Mouse (Mus musculus) layer of hippocampus, postnatal 10 days (tissue): Measurements from ENCODE around the gene Casp9. TPM values are rescaled to one million over a fixed set of nuclear protein-coding genes. Genes with fewer than 3 reads are reported as not detected.

ENCODE experiments used
- DNase-seq, 2 experiments: peaks; one replicate each; pipeline ENCODE4 v3.0.0; 2021; ENCODE audit warnings: low spot score in 2 of 2
- total RNA-seq, 2 experiments: library from RNA; stranded (reverse); gene quantifications; 2 replicates each; pipeline ENCODE4 v1.2.3; 2021

Casp9 gene
- total RNA-seq, 2 experiments from 2014 or later = 21.7 to 22.7 TPM

DNA sequence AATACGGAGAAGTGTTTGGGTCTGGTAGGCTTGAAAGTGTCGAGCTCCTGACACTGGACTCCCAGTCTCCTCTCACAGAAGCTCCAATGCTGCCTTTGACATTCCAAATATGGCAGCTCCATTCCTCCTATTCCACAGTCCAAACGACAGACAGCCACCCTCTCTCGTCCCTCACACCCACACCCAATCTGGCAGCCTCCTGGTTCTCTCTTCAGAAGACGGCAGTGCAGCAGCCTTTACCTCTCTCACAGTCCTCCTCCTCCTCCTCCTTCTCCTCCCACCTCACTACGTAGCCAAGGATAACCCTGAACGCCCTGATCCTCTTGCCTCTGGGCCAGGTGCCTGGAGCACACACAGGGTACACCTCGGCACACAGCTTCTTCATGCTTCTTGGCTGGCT lies 13.6 kb upstream of the Casp9 start:
- DNase-seq = no peak

DNA sequence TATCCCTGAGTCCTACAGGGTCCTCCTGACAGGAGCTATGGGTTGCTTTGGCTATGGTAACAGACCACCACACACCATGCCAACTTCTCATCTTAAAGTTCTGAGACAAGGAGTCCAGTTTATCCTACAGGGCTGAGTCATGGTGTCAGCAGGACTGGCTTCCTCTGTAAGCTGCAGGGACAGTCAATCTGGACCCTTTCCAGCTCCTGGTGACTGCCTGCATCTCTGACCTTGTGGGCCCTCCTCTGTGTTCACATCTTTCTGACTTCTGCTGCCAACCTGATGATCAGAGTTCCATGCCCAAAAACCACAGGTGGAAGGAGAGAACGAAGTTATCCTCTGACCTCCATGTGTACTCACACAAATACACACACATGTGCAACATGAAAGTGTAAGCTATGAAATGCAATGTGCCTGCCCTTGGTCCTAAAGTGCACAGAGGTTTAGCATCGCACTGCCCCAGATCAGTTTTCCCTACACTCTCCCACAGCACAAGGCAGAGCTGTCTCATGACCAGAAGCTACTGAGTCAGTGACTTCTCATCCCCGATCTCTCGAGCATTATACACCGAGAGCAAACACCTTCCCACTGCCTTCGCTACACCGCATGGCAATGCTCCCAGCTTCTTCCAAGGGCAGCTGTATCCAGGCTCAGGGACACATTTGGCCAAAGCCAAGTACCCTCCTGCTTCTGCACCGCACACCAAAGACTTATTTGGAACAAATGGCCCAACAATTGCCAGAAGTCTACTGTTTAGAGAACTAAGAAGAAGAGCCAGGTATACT lies 12.0 kb upstream of the Casp9 start:
- DNase-seq = no peak

GRCm38 (mm10) chr4:141784835-141785234 lies 8.6 kb upstream of the Casp9 start:
- no peak for DNase-seq

DNA sequence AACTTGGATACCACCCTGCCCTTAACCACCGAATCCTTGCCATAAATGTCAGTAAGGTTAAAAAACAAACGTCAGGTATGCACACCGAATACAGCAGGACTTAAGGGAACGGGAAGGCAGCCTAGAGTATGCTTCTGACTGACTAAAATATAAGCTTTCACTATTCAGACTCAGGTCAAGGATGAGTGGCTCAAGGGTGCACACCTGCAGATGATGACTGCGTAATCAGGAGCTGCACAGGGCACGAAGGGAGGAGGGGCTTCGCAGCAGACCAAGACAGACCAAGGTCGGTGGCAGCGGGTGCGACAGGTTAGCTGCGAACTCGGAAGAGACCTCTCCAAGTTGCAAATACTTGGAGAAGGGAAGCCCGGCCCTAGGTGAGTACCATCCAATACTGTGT lies 7.3 kb upstream of the Casp9 start:
- no peak for DNase-seq

DNA sequence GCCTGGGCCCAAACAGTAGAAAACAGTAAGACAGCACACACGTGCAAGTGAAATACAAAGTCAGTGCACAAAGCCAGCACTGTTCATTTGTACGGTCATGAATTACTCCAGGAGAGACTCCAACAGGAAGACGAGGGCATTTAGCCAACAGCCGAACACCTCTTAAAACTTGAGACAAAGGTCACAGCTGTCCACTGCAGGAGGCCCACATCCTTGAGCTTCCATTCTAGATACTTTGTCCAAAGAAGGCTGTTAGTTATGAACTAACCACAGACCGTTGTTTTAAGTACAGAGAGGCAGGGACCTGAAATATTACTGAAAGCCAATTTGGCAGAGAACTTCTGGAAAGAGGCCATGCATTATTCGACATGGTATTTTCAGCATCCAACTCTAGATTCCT lies 6.4 kb upstream of the Casp9 start:
- DNase-seq = no peak

GRCm38 (mm10) chr4:141787462-141787861 lies 6.0 kb upstream of the Casp9 start:
- DNase-seq = no peak

DNA sequence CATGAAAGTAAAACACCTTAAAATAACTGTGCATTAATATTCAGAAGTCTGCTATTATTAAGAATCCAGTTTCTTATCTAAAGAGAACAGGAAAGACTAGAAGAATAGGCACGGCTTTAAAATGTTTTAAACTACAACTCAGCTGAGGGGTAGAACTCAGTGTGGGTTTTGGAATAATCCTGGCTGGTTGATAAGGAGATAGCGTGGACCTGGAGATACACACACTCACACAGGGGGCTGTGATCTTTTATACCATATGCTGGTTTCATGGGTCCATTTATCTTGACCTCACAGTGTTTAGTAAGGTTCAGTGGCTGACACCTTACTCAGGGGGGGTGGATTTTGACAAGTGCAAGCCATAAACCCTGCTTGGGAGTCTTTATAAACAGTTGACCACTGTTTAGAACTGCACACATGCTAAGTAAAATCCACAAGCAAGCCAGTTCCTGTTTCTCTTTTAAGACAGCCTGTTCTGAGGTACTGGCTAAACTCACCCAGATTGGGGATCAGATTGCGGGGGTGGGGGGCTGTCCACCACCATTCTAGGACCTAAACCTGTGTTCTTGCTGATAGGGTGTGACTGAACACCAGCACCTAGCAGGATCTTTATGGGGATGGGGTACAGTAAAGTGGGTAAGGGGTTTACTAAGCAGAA lies 3.7 kb upstream of the Casp9 start:
- no peak for DNase-seq

GRCm38 (mm10) chr4:141790524-141790990 lies 2.9 kb upstream of the Casp9 start, which contains the start of gene Dnajc16:
Dnajc16 (minus strand) TSS chr4:141790931.
- peak; percentile 95 for DNase-seq

- DNase-seq = no peak
These were observed 1.9 kb upstream of the Casp9 start for GRCm38 (mm10) chr4:141791486-141791885.

DNA sequence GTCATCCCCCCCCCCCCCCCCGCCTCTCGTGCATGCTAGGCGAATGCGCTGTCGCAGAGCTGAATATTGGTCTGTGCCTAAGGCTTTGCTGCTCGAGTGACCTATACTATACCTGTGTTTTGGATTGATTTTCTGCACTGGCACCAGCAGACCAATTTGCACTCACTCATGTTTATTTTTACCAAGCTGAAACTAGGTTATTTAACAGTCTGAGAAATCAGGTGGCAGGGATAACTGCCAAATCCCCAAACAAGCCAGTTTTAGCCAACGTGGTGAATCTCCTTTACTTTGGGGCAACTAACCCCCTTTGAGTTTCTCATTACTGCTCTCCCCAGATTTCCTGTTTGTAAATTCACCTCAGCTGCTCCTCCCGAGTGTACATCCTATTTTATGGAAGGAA lies 1.5 kb upstream of the Casp9 start:
- no peak for DNase-seq

GRCm38 (mm10) chr4:141792554-141793281 lies 694 bp upstream of the Casp9 start:
- no peak for DNase-seq

GRCm38 (mm10) chr4:141794152-141794535 lies 732 bp downstream of the Casp9 start:
- no peak for DNase-seq

GRCm38 (mm10) chr4:141796356-141796755 lies 2.9 kb downstream of the Casp9 start:
- no peak for DNase-seq

GRCm38 (mm10) chr4:141796954-141797353 lies 3.5 kb downstream of the Casp9 start:
- no peak for DNase-seq

GRCm38 (mm10) chr4:141797545-141797944 lies 4.1 kb downstream of the Casp9 start:
- DNase-seq = no peak

GRCm38 (mm10) chr4:141804105-141804504 lies 10.7 kb downstream of the Casp9 start:
- no peak for DNase-seq

DNA sequence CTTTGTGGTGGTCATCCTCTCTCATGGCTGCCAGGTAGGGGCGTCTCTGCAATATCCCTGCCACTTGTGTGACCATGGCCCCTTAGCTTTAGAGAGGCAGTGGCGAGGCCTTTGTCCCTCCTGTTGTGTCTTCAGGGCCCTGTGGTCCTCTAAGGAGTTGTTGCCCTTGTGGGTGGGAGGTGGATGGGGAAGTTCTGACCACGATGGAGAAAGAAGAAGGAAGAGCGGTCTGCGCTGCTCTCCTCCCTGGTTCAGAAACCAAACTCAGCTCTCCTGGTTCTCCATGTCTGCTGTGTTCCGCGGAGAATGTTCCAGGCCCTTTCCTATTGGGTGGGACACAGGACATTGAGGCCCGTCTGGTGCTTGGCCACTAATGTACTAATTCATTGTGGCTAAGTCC lies 12.5 kb downstream of the Casp9 start:
- DNase-seq = no peak

GRCm38 (mm10) chr4:141809850-141810464 lies 16.5 kb downstream of the Casp9 start:
- DNase-seq = peak; percentile 36 to 49

GRCm38 (mm10) chr4:141810975-141811374 lies 17.6 kb downstream of the Casp9 start:
- DNase-seq = no peak

DNA sequence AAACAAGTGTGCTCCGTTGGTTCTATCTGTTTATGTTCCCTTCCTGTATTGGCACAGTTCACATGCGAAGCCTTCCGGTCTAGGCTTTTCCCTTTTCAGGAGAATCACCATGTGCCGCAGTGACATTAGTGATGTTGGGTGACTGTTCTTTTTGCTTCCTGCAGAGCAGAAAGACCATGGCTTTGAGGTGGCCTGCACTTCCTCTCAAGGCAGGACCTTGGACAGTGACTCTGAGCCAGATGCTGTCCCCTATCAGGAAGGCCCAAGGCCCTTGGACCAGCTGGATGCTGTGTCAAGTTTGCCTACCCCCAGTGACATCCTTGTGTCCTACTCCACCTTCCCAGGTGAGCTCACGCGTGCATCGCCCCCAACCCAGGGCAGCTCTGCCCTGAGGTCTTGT lies 18.0 kb downstream of the Casp9 start:
- no peak for DNase-seq

GRCm38 (mm10) chr4:141816267-141816666 lies 22.9 kb downstream of the Casp9 start:
- no peak for DNase-seq
